Mouse (Mus musculus) urinary bladder, postnatal 4 days (tissue): ENCODE measurements around the gene Ptpn1.

ENCODE experiments used
- DNase-seq, 2 experiments: peaks; one replicate each; pipeline ENCODE4 v3.0.0; 2021 to 2022; ENCODE audit warnings: low spot score in 2 of 2

The Ptpn1 gene

GRCm38 (mm10) chr2:167920960-167921495, 10.8 kb upstream of the Ptpn1 start:
- no peak for DNase-seq

GRCm38 (mm10) chr2:167921823-167922222, 10.0 kb upstream of the Ptpn1 start:
- DNase-seq: no peak

- DNase-seq: no peak
These were observed 7.8 kb upstream of the Ptpn1 start for GRCm38 (mm10) chr2:167924011-167924410.

- DNase-seq: peak; percentile 79 to 82
These were observed 6.9 kb upstream of the Ptpn1 start for GRCm38 (mm10) chr2:167924803-167925604.

- no peak for DNase-seq
These were observed 5.7 kb upstream of the Ptpn1 start for GRCm38 (mm10) chr2:167925841-167926800.

GRCm38 (mm10) chr2:167928002-167928526, 3.8 kb upstream of the Ptpn1 start:
- no peak for DNase-seq

- DNase-seq: no peak
These were observed 2.9 kb upstream of the Ptpn1 start for GRCm38 (mm10) chr2:167928972-167929371.

GRCm38 (mm10) chr2:167930975-167931374, 882 bp upstream of the Ptpn1 start:
- DNase-seq: no peak

GRCm38 (mm10) chr2:167932727-167933231, 922 bp downstream of the Ptpn1 start:
- DNase-seq: no peak

GRCm38 (mm10) chr2:167933397-167933796, 1.5 kb downstream of the Ptpn1 start:
- DNase-seq: no peak

- DNase-seq: no peak
These were observed 4.1 kb downstream of the Ptpn1 start for GRCm38 (mm10) chr2:167935956-167936355.

- no peak for DNase-seq
These were observed 6.9 kb downstream of the Ptpn1 start for GRCm38 (mm10) chr2:167938786-167939185.

GRCm38 (mm10) chr2:167939204-167939603, 7.3 kb downstream of the Ptpn1 start:
- no peak for DNase-seq

- DNase-seq: no peak
These were observed 8.0 kb downstream of the Ptpn1 start for GRCm38 (mm10) chr2:167939632-167940399.

- DNase-seq: no peak
These were observed 8.8 kb downstream of the Ptpn1 start for GRCm38 (mm10) chr2:167940636-167941035.

- no peak for DNase-seq
These were observed 9.5 kb downstream of the Ptpn1 start for GRCm38 (mm10) chr2:167941320-167941719.

- DNase-seq: no peak
These were observed 9.9 kb downstream of the Ptpn1 start for GRCm38 (mm10) chr2:167941745-167942176.

GRCm38 (mm10) chr2:167942199-167942925, 10.5 kb downstream of the Ptpn1 start:
- DNase-seq: peak in 1 of 2 experiments; percentile 67

- DNase-seq: no peak
These were observed 11.2 kb downstream of the Ptpn1 start for GRCm38 (mm10) chr2:167942926-167943633.

- no peak for DNase-seq
These were observed 12.3 kb downstream of the Ptpn1 start for GRCm38 (mm10) chr2:167944193-167944592.
